In genomic region chr9:50774991-50775612, GRCm38 (mm10) we compare ENCODE assay signal across 8 mouse cellular contexts. TPM values are rescaled to one million over a fixed set of nuclear protein-coding genes. Genes with fewer than 3 reads are reported as not detected.
DNase-seq lines count a peak whose midpoint lies in the region; ATAC-seq lines count a peak whose summit lies in the region.

Gene Alg9, plus strand, starts transcription at chr9:50775019.
Gene 1110032A03Rik, minus strand, starts transcription at chr9:50775520.

- H3K27ac ChIP-seq in brown adipose tissue, adult 24 weeks (replicated peaks; ENCODE audit: low read depth, low read length) = peak within 1 kb of the TSS; percentile 51
- H3K27ac ChIP-seq in heart, embryonic 14.5 days (replicated peaks in 1 of 2; ENCODE audit: control insufficient read depth in 1 of 2, insufficient read depth in 1 of 2, low read depth in 2 of 2, low read length in 2 of 2) = peak within 1 kb of the TSS; percentile 25 to 51; a peak in 1 of 4 replicates
- peak within 1 kb of the TSS; percentile 78 for H3K27ac ChIP-seq in liver, embryonic 13.5 days
- peak within 1 kb of the TSS; percentile 93 for H3K27ac ChIP-seq in stomach, embryonic 16.5 days (ENCODE audit: low read length)

- DNase-seq in CD4-positive helper T cell, adult 2 months (ENCODE audit: low read depth, low spot score) = peak; percentile 90
- peak; percentile 63 for DNase-seq in fibroblast of lung, adult 2 months (ENCODE audit: low read depth)
- peak; percentile 90 for DNase-seq in kidney, postnatal 14 days
- peak; percentile 74 for DNase-seq in liver, embryonic 13.5 days
- DNase-seq in neural tube, embryonic 10.5 days (ENCODE audit: extremely low spot score, low spot score) = peak; percentile 90

- 0% methylated on average over 42 of the region's 51 CpGs for WGBS in heart, embryonic 14.5 days
- under 1% methylated on average over 49 of the region's 51 CpGs for WGBS in liver, embryonic 13.5 days (ENCODE audit: insufficient replicate concordance)
- under 1% methylated on average over 49 of the region's 51 CpGs for WGBS in stomach, embryonic 16.5 days

- H3K9me3 ChIP-seq in heart, embryonic 14.5 days (ENCODE audit: control insufficient read depth, low read length) = no peaks in the 10 kb centered on the region
- no peaks in the 10 kb centered on the region for H3K9me3 ChIP-seq in liver, embryonic 13.5 days (replicated peaks)
- H3K9me3 ChIP-seq in stomach, embryonic 16.5 days (replicated peaks; ENCODE audit: control insufficient read depth, low read length) = no peaks in the 10 kb centered on the region

- H3K4me2 ChIP-seq in heart, embryonic 14.5 days (ENCODE audit: low read length) = peak within 1 kb of the TSS; percentile 82
- H3K4me2 ChIP-seq in liver, embryonic 13.5 days = peak within 1 kb of the TSS; percentile 96
- H3K4me2 ChIP-seq in stomach, embryonic 16.5 days (ENCODE audit: low read depth, low read length) = peak within 1 kb of the TSS; percentile 65

- H3K4me1 ChIP-seq in brown adipose tissue, adult 24 weeks (ENCODE audit: control insufficient read depth, insufficient read depth, insufficient read length, low read length) = no peaks in the 10 kb centered on the region
- peaks cover 2 to 17% of the 10 kb centered on the region in 2 experiments; a peak in 2 of 4 replicates for H3K4me1 ChIP-seq in heart, embryonic 14.5 days (ENCODE audit: control insufficient read depth in 2 of 2, insufficient read depth in 2 of 2, low read length in 2 of 2)
- peaks cover 40% of the 10 kb centered on the region for H3K4me1 ChIP-seq in liver, embryonic 13.5 days (replicated peaks)
- H3K4me1 ChIP-seq in stomach, embryonic 16.5 days (ENCODE audit: control insufficient read depth, insufficient read depth, low read length) = peaks cover 12% of the 10 kb centered on the region

- ATAC-seq in heart, embryonic 14.5 days (ENCODE audit: insufficient number of reproducible peaks, insufficient read depth, low FRiP score, low read depth) = peak; percentile 66
- ATAC-seq in liver, embryonic 13.5 days (ENCODE audit: low read depth) = peak; percentile 73
- ATAC-seq in stomach, embryonic 16.5 days (ENCODE audit: insufficient read depth, low FRiP score) = peak; percentile 74; the same call in 1 of the 2 replicates

- H3K9ac ChIP-seq in heart, embryonic 14.5 days (ENCODE audit: low read length) = peak within 1 kb of the TSS; percentile 91
- peak within 1 kb of the TSS; percentile 90 for H3K9ac ChIP-seq in liver, embryonic 13.5 days
- H3K9ac ChIP-seq in stomach, embryonic 16.5 days (ENCODE audit: low read length) = peak within 1 kb of the TSS; percentile 98

- peak within 1 kb of the TSS; percentile 67 for H3K4me3 ChIP-seq in brown adipose tissue, adult 24 weeks (ENCODE audit: insufficient read depth, low read depth, low read length)
- H3K4me3 ChIP-seq in heart, embryonic 14.5 days (ENCODE audit: control insufficient read depth in 1 of 2, insufficient read depth in 1 of 2, low read depth in 1 of 2, low read length in 2 of 2) = peak within 1 kb of the TSS; percentile 92
- peak within 1 kb of the TSS; percentile 94 for H3K4me3 ChIP-seq in liver, embryonic 13.5 days (replicated peaks)
- peak within 1 kb of the TSS; percentile 95 for H3K4me3 ChIP-seq in stomach, embryonic 16.5 days (replicated peaks; ENCODE audit: low read length)

- no peaks in the 10 kb centered on the region for H3K27me3 ChIP-seq in heart, embryonic 14.5 days (ENCODE audit: control insufficient read depth, insufficient read depth, low read length)
- no peaks in the 10 kb centered on the region for H3K27me3 ChIP-seq in liver, embryonic 13.5 days
- H3K27me3 ChIP-seq in stomach, embryonic 16.5 days (ENCODE audit: control insufficient read depth, insufficient read depth, low read length) = no peaks in the 10 kb centered on the region

- H3K36me3 ChIP-seq in heart, embryonic 14.5 days (ENCODE audit: control insufficient read depth, insufficient read depth, low read length) = peaks cover 35% of the 10 kb centered on the region
- peaks cover 30% of the 10 kb centered on the region for H3K36me3 ChIP-seq in liver, embryonic 13.5 days
- H3K36me3 ChIP-seq in stomach, embryonic 16.5 days (ENCODE audit: control insufficient read depth, insufficient read depth, low read length) = 0 out of 2 replicates have a peak, but pooled peaks cover 3% of the 10 kb centered on the region

RNA-seq across cellular contexts. Expression of gene Alg9, which starts in this region (rescaled TPM):
- 38.3 and 49.0 TPM in 2 replicates for polyA plus RNA-seq in brown adipose tissue, adult 24 weeks (2012; ENCODE audit: insufficient read depth, insufficient read length, missing spikeins)
- polyA plus RNA-seq in heart, embryonic 14.5 days (2014; fragmentation: Nextera tagmentation; extraction: Ambion mirVana) = 28.5 and 31.5 TPM in 2 replicates
- polyA plus RNA-seq in liver, embryonic 13.5 days (2015; fragmentation: Nextera tagmentation; extraction: Ambion mirVana) = 15.9 and 17.5 TPM in 2 replicates
- 36.7 and 40.5 TPM in 2 replicates for polyA plus RNA-seq in stomach, embryonic 16.5 days (2015; fragmentation: Nextera tagmentation; extraction: Ambion mirVana)

RNA-seq across cellular contexts. Expression of gene 1110032A03Rik, which starts in this region (rescaled TPM):
- polyA plus RNA-seq in brown adipose tissue, adult 24 weeks (2012; ENCODE audit: insufficient read depth, insufficient read length, missing spikeins) = 213 and 331 TPM in 2 replicates
- 27.5 and 33.4 TPM in 2 replicates for polyA plus RNA-seq in heart, embryonic 14.5 days (2014; fragmentation: Nextera tagmentation; extraction: Ambion mirVana)
- 13.4 and 14.6 TPM in 2 replicates for polyA plus RNA-seq in liver, embryonic 13.5 days (2015; fragmentation: Nextera tagmentation; extraction: Ambion mirVana)
- 28.5 and 31.1 TPM in 2 replicates for polyA plus RNA-seq in stomach, embryonic 16.5 days (2015; fragmentation: Nextera tagmentation; extraction: Ambion mirVana)

Comparison
In these comparisons a context has a peak if more than half of its experiments do, and no peak if none do; other contexts are left out.
1. Peak in every context shown above with its lines: DNase-seq, ATAC-seq, H3K4me3 ChIP-seq and H3K27ac ChIP-seq.
2. H3K27ac ChIP-seq: peak in every context shown above with its lines; median percentile 93 in stomach, embryonic 16.5 days; 78 in liver, embryonic 13.5 days; 51 in brown adipose tissue, adult 24 weeks; 38 in heart, embryonic 14.5 days.